Mouse (Mus musculus) embryonic facial prominence, embryonic 13.5 days (tissue): ENCODE data around the gene Fgf12. TPM values are rescaled to one million over a fixed set of nuclear protein-coding genes. Genes with fewer than 3 reads are reported as not detected.

Experiments
- ATAC-seq: fragments of 200-750 bp; cut with Nextera tagmentation; 2 replicates; pipeline ENCODE4 v1.8.0; 2017; ENCODE audit warnings: low read depth; ENCODE audit not compliant: insufficient number of reproducible peaks, insufficient read depth, low FRiP score, low TSS enrichment
- H3K27ac ChIP-seq: fragments of 300-500 bp; sonication (generic); 2 replicates; pipeline ENCODE4 v1.5.1; 2015; ENCODE audit warnings: moderate library complexity, mild to moderate bottlenecking, inconsistent platforms
- H3K27me3 ChIP-seq: fragments of 300-500 bp; sonication (generic); 2 replicates; pipeline ENCODE4 v1.6.1; 2015; ENCODE audit warnings: mild to moderate bottlenecking, inconsistent platforms
- H3K36me3 ChIP-seq: fragments of 300-500 bp; sonication (generic); 2 replicates; pipeline ENCODE4 v1.6.1; 2015; ENCODE audit warnings: mild to moderate bottlenecking, inconsistent platforms
- H3K4me1 ChIP-seq: fragments of 300-500 bp; sonication (generic); 2 replicates; pipeline ENCODE4 v1.6.1; 2015; ENCODE audit warnings: inconsistent platforms
- H3K4me2 ChIP-seq: fragments of 300-500 bp; sonication (generic); 2 replicates; pipeline ENCODE4 v1.6.1; 2015; ENCODE audit warnings: moderate library complexity, mild to moderate bottlenecking, inconsistent platforms
- H3K4me3 ChIP-seq: fragments of 300-500 bp; sonication (generic); 2 replicates; pipeline ENCODE4 v1.5.1; 2015; ENCODE audit warnings: mild to moderate bottlenecking, inconsistent platforms
- H3K9ac ChIP-seq: fragments of 300-500 bp; sonication (generic); 2 replicates; pipeline ENCODE4 v1.6.1; 2015; ENCODE audit warnings: mild to moderate bottlenecking, inconsistent platforms
- H3K9me3 ChIP-seq: fragments of 300-500 bp; sonication (generic); 2 replicates; pipeline ENCODE4 v1.6.1; 2016; ENCODE audit warnings: inconsistent platforms
- WGBS: fragments of 180-500 bp; shearing (Covaris S2); methylation state at CpG from one replicate; pipeline ENCODE4 v1.1.7; 2015; ENCODE audit warnings: mixed read lengths; 5-methylcytosine and 5-hydroxymethylcytosine counted together
- polyA plus RNA-seq: library from polyadenylated mRNA; unstranded; fragments of >200 nt; fragmentation: Nextera tagmentation; extraction: Ambion mirVana; gene quantifications from 2 replicates; pipeline ENCODE4 v1.2.1, GENCODE M21; 2015

The Fgf12 gene
- polyA plus RNA-seq, 1 experiment from 2014 or later: 3.6 TPM

DNA sequence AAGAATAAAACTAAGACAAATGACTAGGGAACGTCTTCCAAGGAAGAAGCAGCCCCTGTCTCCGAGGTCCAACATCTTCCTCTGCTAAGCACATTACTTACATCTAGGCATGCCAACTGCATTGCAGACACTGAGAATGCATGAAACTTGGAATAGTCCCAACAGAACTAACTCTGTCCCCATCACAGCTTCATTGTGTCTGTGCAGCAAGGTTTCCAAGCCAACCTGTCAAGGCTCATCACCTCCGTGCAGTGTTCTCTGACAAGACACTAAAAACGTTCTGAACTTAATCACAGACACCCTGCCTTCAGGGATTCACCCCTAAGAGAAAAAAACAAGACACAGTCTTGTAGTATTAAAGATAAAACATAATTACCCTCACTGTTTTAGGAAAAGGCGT, 495.0 kb downstream of the Fgf12 start:
- H3K4me2 ChIP-seq: no peak overlapping the region
- H3K9ac ChIP-seq: no peak overlapping the region
- no peaks in the 10 kb centered on the region for H3K4me1 ChIP-seq
- H3K27me3 ChIP-seq: no peaks in the 10 kb centered on the region
- no peak for ATAC-seq
- no peaks in the 10 kb centered on the region for H3K9me3 ChIP-seq
- WGBS: 70% methylated on average over 5 of the region's 5 CpGs
- H3K27ac ChIP-seq: no peak overlapping the region
- H3K4me3 ChIP-seq: no peak overlapping the region
- H3K36me3 ChIP-seq: no peaks in the 10 kb centered on the region

- Histone ChIP-seq H3K4me2 (no peak overlapping the region), H3K9me3 (no peaks in the 10 kb centered on the region), H3K36me3 (no peaks in the 10 kb centered on the region), H3K4me1 (no peaks in the 10 kb centered on the region), H3K9ac (no peak overlapping the region), H3K4me3 (no peak overlapping the region), H3K27ac (no peak overlapping the region), H3K27me3 (no peaks in the 10 kb centered on the region)
- 79% methylated on average over 4 of the region's 4 CpGs for WGBS
- ATAC-seq: no peak
These were observed 498.6 kb downstream of the Fgf12 start for GRCm38 (mm10) chr16:28254303-28254702.

GRCm38 (mm10) chr16:28251930-28252329, 500.9 kb downstream of the Fgf12 start:
- Histone ChIP-seq H3K27me3 (no peaks in the 10 kb centered on the region), H3K9me3 (no peaks in the 10 kb centered on the region), H3K4me2 (no peak overlapping the region), H3K4me3 (no peak overlapping the region), H3K36me3 (no peaks in the 10 kb centered on the region), H3K4me1 (no peaks in the 10 kb centered on the region), H3K9ac (no peak overlapping the region), H3K27ac (no peak overlapping the region)
- WGBS: 56% methylated on average over 3 of the region's 3 CpGs
- ATAC-seq: no peak

GRCm38 (mm10) chr16:28242867-28243649, 509.8 kb downstream of the Fgf12 start:
- H3K4me3 ChIP-seq: no peak overlapping the region
- no peak overlapping the region for H3K9ac ChIP-seq
- WGBS: 73% methylated on average over 3 of the region's 3 CpGs
- no peaks in the 10 kb centered on the region for H3K36me3 ChIP-seq
- no peak for ATAC-seq
- H3K27ac ChIP-seq: no peak overlapping the region
- no peak overlapping the region for H3K4me2 ChIP-seq
- no peaks in the 10 kb centered on the region for H3K27me3 ChIP-seq
- no peaks in the 10 kb centered on the region for H3K9me3 ChIP-seq
- peaks cover 5% of the 10 kb centered on the region; the same call in 1 of the 2 replicates for H3K4me1 ChIP-seq

DNA sequence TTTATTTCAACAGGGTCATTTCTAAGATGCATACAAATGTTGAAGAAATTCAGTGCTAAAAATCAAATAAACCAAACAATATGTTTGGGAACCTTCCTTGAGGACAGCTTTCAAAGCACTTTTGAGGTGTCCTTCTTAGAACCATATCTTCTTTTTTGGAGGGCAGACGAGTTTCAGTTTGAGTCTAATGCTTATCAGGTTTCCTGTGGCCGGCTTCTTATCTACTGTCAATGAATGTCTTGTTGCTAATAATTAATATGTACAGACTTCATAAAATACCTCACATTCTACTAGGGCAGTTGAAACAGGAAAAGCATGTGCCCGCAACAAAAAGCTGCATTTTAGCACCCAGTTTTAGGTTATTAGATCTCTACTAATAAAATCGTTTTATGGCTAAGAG, 513.5 kb downstream of the Fgf12 start:
- 77% methylated on average over 4 of the region's 4 CpGs for WGBS

DNA sequence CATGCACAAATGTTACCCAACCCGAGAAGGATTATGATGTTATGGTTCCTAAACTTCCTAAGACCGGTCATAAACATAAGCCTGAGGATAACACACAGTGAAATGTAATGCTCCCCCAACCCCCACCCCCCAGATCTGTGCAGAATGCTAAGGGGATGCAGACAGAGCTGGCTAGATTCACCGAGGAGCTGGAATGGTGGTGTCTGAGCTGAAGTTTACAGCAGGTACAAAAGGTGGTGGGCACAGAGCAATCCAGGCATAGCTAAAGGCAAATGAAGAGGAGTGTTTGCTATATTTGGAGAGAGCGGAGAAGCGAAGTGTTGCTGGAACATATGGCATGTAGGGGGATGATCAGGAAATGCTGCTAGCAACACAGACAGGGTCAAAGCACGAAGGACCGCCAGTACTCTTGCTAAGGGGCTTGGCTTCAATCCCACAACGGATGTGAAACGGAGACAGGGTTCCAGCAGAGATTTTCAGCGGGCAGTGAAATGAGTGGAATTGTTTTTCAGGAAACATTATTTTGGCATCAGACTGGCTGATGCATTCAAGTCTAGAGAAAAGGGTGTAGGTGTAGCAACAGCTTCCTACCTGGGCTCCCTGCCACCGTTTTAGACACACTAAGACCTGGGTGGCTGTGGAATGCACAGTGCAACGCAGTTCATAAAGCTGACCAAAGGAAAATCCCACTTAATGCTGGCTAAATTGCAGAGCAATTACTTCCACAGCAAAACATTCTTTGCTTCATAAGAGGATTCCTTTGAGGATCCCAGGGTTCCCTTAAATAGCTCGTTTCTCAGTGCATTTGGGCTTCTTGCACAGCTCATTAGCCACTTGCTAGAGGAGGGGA, 514.6 kb downstream of the Fgf12 start:
- no peak for ATAC-seq

More for the DNA sequence above, 513.5 kb downstream of the Fgf12 start:
- Histone ChIP-seq H3K4me3 (no peak overlapping the region), H3K9ac (no peak overlapping the region), H3K27ac (no peak overlapping the region), H3K4me1 (peaks cover 5% of the 10 kb centered on the region; the same call in 1 of the 2 replicates), H3K4me2 (no peak overlapping the region), H3K36me3 (no peaks in the 10 kb centered on the region), H3K27me3 (no peaks in the 10 kb centered on the region), H3K9me3 (no peaks in the 10 kb centered on the region)
- no peak for ATAC-seq

DNA sequence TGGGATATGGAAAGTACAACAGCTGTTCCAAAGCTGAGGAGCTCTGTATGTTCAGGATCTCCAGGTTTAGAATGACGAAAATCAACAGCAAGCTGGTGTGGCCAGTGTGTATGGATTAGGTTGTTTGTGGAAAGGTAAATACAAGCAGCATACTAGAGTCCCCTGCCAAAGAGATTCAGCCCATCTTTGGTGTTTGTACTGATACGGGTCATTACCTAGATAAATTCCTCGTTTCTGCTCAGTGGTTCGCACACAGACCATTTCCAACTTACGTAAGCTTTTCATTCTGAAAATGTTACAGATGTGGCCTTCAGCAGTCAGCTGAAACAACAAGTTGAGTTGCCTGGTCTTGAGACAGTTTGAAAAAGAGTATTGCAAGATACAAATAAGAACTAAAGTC, 536.9 kb downstream of the Fgf12 start:
- no peak for ATAC-seq
- H3K27ac ChIP-seq: no peak overlapping the region
- H3K4me1 ChIP-seq: no peaks in the 10 kb centered on the region
- H3K36me3 ChIP-seq: no peaks in the 10 kb centered on the region
- no peaks in the 10 kb centered on the region for H3K9me3 ChIP-seq
- 81% methylated on average over 5 of the region's 5 CpGs for WGBS
- no peak overlapping the region for H3K9ac ChIP-seq
- no peak overlapping the region for H3K4me3 ChIP-seq
- H3K27me3 ChIP-seq: no peaks in the 10 kb centered on the region
- no peak overlapping the region for H3K4me2 ChIP-seq

More for the DNA sequence above, 514.6 kb downstream of the Fgf12 start:
- H3K4me1 ChIP-seq: peaks cover 5% of the 10 kb centered on the region; the same call in 1 of the 2 replicates
- no peaks in the 10 kb centered on the region for H3K36me3 ChIP-seq
- H3K9ac ChIP-seq: no peak overlapping the region
- peak overlapping the region; percentile 37 for H3K4me2 ChIP-seq
- H3K4me3 ChIP-seq: no peak overlapping the region
- H3K9me3 ChIP-seq: no peaks in the 10 kb centered on the region
- 39% methylated on average over 13 of the region's 13 CpGs for WGBS
- no peak overlapping the region for H3K27ac ChIP-seq
- no peaks in the 10 kb centered on the region for H3K27me3 ChIP-seq

DNA sequence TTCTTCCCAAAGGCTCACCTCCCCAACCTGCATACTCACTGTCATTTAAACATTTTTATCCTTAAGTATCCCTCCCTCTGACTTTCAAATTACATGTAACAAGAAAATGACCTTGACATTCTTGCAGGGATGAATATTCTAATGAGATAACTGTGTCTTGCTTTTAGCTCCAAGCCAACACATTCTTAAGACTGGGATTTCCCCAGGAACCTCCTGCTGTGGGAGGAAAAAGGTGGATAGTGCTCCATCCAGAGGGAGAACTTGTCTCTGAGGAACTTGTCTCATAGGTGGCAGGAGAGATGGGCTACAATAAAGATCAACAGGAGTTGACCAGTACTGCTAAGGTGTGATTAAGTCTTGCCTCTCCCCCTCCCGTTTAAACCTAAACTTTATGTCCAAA, 540.5 kb downstream of the Fgf12 start:
- H3K4me1 ChIP-seq: no peaks in the 10 kb centered on the region
- no peak overlapping the region for H3K9ac ChIP-seq
- no peaks in the 10 kb centered on the region for H3K36me3 ChIP-seq
- H3K27me3 ChIP-seq: no peaks in the 10 kb centered on the region
- H3K27ac ChIP-seq: no peak overlapping the region
- no peak overlapping the region for H3K4me2 ChIP-seq
- no peak overlapping the region for H3K4me3 ChIP-seq
- WGBS: 75% methylated on average over 1 of the region's 1 CpGs
- no peaks in the 10 kb centered on the region for H3K9me3 ChIP-seq
- no peak for ATAC-seq

DNA sequence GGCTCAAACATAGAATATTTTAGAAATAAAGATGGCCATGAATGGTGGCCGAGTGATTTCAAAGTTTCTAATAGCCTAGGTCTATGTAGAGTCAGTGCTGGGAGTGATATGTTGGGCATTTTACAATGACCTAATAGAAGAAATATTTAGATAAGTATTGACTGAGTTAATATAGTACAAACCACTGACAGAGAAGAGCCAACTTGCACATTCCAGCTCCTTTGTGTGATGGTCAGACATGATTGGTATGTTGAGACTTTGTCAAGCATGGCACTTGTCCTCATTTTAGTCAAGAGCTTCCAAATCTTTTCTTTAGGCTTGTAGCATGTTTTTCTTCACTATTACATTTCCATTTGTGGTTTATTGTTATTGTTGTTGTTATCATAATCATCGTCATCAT, 596.4 kb downstream of the Fgf12 start:
- H3K4me2 ChIP-seq: no peak overlapping the region
- no peaks in the 10 kb centered on the region for H3K9me3 ChIP-seq
- H3K4me1 ChIP-seq: no peaks in the 10 kb centered on the region
- no peak for ATAC-seq
- H3K36me3 ChIP-seq: no peaks in the 10 kb centered on the region
- H3K27ac ChIP-seq: no peak overlapping the region
- H3K4me3 ChIP-seq: no peak overlapping the region
- 91% methylated on average over 2 of the region's 2 CpGs for WGBS
- H3K27me3 ChIP-seq: no peaks in the 10 kb centered on the region
- no peak overlapping the region for H3K9ac ChIP-seq

DNA sequence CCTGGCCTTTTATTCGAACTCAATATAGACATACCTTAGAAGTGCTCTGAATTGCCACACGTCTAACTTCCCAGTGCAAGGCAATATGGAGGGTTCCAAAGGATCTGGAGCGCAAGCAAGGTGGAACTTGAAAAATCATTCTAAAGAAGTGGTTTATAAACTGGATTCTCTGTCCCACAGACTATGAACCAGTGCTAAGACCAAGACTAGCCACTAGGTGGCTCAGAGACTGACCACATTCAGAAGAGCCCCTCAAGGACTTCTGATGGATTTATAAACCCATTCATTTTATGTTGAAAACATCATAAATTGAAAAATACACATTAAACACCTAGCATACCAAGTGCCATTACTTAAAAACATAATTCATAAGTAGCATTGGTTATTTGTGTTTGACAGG, 611.9 kb downstream of the Fgf12 start:
- no peak overlapping the region for H3K4me2 ChIP-seq
- no peak overlapping the region for H3K4me3 ChIP-seq
- ATAC-seq: no peak
- H3K9ac ChIP-seq: no peak overlapping the region
- no peaks in the 10 kb centered on the region for H3K36me3 ChIP-seq
- 0 out of 2 replicates have a peak, but pooled peaks cover 4% of the 10 kb centered on the region for H3K9me3 ChIP-seq
- H3K27me3 ChIP-seq: no peaks in the 10 kb centered on the region
- H3K4me1 ChIP-seq: no peaks in the 10 kb centered on the region
- 82% methylated on average over 3 of the region's 3 CpGs for WGBS
- H3K27ac ChIP-seq: no peak overlapping the region

- H3K27me3 ChIP-seq: no peaks in the 10 kb centered on the region
- no peaks in the 10 kb centered on the region for H3K9me3 ChIP-seq
- ATAC-seq: no peak
- H3K36me3 ChIP-seq: no peaks in the 10 kb centered on the region
- 80% methylated on average over 2 of the region's 2 CpGs for WGBS
- H3K4me2 ChIP-seq: no peak overlapping the region
- no peaks in the 10 kb centered on the region for H3K4me1 ChIP-seq
- H3K27ac ChIP-seq: no peak overlapping the region
- H3K4me3 ChIP-seq: no peak overlapping the region
- H3K9ac ChIP-seq: no peak overlapping the region
These were observed 625.9 kb downstream of the Fgf12 start for GRCm38 (mm10) chr16:28127006-28127405.
